Mouse (Mus musculus): ENCODE measurements at regions not wholly inside any gene's neighbourhood (a gene's known extent, or its start where the extent isn't known, plus 50 kb on each side); places are given as distances from the start of the nearest gene placed in this dataset.

- no peak for DNase-seq (ENCODE audit: low spot score)
Measured at GRCm38 (mm10) chr17:49215281-49215680, 212.9 kb upstream of the Mocs1 start.

GRCm38 (mm10) chr17:49219512-49220197 is 208.5 kb upstream of the Mocs1 start:
- no peak for DNase-seq (ENCODE audit: low spot score)

GRCm38 (mm10) chr17:49223212-49223611 is 204.9 kb upstream of the Mocs1 start:
- DNase-seq (ENCODE audit: low spot score), result no peak

- no peak for DNase-seq (ENCODE audit: low spot score)
Measured at GRCm38 (mm10) chr17:49223651-49224050, 204.5 kb upstream of the Mocs1 start.

- no peak for DNase-seq (ENCODE audit: low spot score)
Measured at GRCm38 (mm10) chr17:49225255-49226015, 202.7 kb upstream of the Mocs1 start.

- no peak for DNase-seq (ENCODE audit: low spot score)
Measured at GRCm38 (mm10) chr17:49226016-49226400, 202.2 kb upstream of the Mocs1 start.

- DNase-seq (ENCODE audit: low spot score), result no peak
Measured at GRCm38 (mm10) chr17:49231287-49231686, 196.9 kb upstream of the Mocs1 start.

- DNase-seq (ENCODE audit: low spot score), result no peak
Measured at GRCm38 (mm10) chr17:49240097-49240496, 188.1 kb upstream of the Mocs1 start.

- DNase-seq (ENCODE audit: low spot score), result no peak
Measured at GRCm38 (mm10) chr17:49243419-49243818, 184.7 kb upstream of the Mocs1 start.

GRCm38 (mm10) chr17:49245013-49245412 is 183.1 kb upstream of the Mocs1 start:
- no peak for DNase-seq (ENCODE audit: low spot score)

GRCm38 (mm10) chr17:49247215-49247614 is 180.9 kb upstream of the Mocs1 start:
- DNase-seq (ENCODE audit: low spot score), result no peak

- no peak for DNase-seq (ENCODE audit: low spot score)
Measured at GRCm38 (mm10) chr17:49250726-49251537, 177.2 kb upstream of the Mocs1 start.

- DNase-seq (ENCODE audit: low spot score), result no peak
Measured at GRCm38 (mm10) chr17:49252271-49252670, 175.9 kb upstream of the Mocs1 start.

- no peak for DNase-seq (ENCODE audit: low spot score)
Measured at GRCm38 (mm10) chr17:49258496-49258895, 169.7 kb upstream of the Mocs1 start.

GRCm38 (mm10) chr17:49262394-49262793 is 165.8 kb upstream of the Mocs1 start:
- no peak for DNase-seq (ENCODE audit: low spot score)

- DNase-seq (ENCODE audit: low spot score), result no peak
Measured at GRCm38 (mm10) chr17:49266343-49266742, 161.8 kb upstream of the Mocs1 start.

GRCm38 (mm10) chr17:49269943-49270342 is 158.2 kb upstream of the Mocs1 start:
- no peak for DNase-seq (ENCODE audit: low spot score)

- DNase-seq (ENCODE audit: low spot score), result no peak
Measured at GRCm38 (mm10) chr17:49272661-49273448, 155.3 kb upstream of the Mocs1 start.

GRCm38 (mm10) chr17:49274936-49275335 is 153.2 kb upstream of the Mocs1 start:
- no peak for DNase-seq (ENCODE audit: low spot score)

GRCm38 (mm10) chr17:49275421-49275820 is 152.7 kb upstream of the Mocs1 start:
- DNase-seq (ENCODE audit: low spot score), result no peak

GRCm38 (mm10) chr17:49275916-49276315 is 152.2 kb upstream of the Mocs1 start:
- DNase-seq (ENCODE audit: low spot score), result no peak

Data from gastrocnemius, adult 18-20 months (tissue).